Mouse (Mus musculus) cerebellum, adult 8-10 months (tissue): ENCODE measurements around the gene Wdcp.
"Not testable (repeated sequence)": the region's sequence is repeated elsewhere in the genome, so short reads cannot be mapped to it uniquely, and the experiment has no call there.

Source experiments
- DNase-seq: peaks from one replicate; pipeline ENCODE4 v3.0.0; 2022

Wdcp gene

DNA sequence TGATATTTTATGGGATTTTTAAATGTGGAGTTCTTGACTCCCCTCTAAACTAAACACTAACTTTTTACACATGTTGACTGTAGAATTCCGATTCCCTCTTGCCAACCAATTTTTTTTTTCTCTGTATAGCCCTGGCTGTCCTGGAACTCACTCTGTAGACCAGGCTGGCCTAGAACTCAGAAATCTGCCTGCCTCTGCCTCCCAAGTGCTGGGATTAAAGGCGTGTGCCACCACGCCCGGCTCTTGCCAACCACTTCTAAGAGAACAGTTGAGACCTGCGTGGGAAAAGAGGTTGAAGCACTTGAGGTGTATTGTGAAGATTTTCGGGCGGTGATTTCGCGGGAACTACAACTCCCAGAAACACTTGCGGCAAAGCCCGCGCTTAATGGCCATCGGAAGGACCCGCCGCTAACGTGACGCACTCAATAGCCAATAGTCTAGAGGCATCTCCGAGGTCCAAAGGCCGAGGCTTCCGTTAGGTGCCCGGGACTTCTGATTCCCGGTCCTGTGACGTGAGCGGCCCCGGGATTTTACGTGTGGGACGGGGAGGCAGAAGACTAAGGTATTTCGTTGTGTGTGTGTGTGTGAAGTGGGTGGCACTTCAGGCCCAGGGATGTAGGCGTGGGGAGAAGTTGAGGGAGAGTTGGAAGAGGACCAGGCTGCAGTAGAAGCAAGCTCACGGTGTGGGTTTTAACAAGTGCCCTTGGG, at the start of gene Wdcp:
Gene Wdcp, plus strand, starts transcription at position 414 of the 708 bp plus-strand sequence.
- DNase-seq, result peak; percentile 88

DNA sequence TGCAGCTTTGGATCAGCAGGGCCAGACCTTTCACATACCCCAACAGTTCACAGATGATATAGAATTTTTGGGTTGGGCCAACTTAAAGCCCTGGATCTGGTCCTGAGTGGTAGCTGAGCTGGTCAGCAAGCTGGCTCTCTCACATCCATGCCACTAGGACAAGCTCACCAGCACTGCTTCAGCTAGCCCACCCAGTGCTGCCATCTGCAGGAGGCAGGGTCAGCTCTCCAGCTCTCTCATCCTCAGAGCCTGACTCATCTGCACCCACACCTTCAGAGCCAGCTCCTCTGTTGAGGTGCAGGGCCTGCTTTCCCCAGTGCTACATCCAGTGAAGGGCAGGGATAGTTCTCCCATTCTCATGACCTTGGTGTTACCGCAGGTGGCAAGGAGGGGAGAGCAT, 49.4 kb upstream of the Wdcp start:
- DNase-seq, result no peak

DNA sequence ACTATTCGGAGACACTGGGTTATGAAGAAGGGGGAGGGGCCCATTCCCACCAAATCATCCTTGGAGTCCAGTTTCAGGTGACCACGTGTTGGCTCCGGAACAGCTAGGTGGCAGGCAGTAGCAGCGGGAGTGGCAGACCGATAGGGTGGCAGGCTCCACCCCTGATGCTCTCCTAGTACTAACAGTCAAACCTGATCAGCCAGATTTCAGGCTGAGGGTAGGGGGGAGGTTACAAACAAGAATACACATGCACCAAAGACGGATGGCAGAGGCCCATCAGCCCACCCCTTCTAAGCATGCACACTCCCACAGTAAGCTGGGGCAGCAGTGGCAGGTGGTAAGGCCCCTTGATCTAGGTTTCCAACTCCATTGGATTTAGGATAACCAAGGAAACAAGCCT, 45.6 kb upstream of the Wdcp start:
- not testable (repeated sequence) for DNase-seq

DNA sequence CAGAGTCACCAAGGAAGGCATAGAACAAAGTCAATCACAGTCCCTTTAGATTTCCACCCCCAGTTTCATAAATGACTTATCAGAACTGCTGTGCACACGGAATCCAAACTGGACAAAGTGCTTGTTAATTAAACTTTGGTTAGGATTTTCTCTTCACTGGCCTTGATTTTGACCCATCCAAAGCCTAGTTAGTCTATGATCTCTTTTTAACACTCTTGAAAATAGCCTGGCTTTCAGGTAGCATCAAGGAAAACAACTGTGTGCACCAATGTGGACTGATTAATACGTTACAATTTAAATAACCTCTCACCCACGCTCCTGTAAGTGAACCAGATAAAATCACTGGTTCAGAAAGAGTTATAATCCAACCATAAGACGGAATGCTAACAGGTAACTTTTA, 32.1 kb upstream of the Wdcp start:
- no peak for DNase-seq

DNA sequence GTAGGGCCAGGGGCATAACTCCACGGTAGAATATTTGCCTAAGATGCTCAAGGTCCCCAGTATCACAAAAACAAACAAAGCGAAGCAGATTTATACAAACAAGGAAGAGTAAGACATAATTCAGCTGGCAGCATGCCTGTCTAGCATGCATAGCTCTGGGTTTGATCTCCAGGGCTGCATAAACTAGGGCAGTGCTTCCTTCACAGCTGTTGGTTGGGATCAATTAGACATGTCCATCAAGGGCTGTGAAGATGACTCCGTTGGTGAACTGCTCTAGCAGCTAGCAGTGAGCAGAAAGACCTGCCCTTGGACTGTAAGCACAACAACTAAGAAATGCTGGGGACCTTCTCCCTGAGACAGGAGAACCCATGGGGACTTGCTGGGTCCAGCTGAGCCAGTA, 31.4 kb upstream of the Wdcp start:
- no peak for DNase-seq

- no peak for DNase-seq
Measured at GRCm38 (mm10) chr12:4813636-4814035, 29.5 kb upstream of the Wdcp start.

- DNase-seq, result no peak
Measured at GRCm38 (mm10) chr12:4816680-4817360, 26.3 kb upstream of the Wdcp start.

DNA sequence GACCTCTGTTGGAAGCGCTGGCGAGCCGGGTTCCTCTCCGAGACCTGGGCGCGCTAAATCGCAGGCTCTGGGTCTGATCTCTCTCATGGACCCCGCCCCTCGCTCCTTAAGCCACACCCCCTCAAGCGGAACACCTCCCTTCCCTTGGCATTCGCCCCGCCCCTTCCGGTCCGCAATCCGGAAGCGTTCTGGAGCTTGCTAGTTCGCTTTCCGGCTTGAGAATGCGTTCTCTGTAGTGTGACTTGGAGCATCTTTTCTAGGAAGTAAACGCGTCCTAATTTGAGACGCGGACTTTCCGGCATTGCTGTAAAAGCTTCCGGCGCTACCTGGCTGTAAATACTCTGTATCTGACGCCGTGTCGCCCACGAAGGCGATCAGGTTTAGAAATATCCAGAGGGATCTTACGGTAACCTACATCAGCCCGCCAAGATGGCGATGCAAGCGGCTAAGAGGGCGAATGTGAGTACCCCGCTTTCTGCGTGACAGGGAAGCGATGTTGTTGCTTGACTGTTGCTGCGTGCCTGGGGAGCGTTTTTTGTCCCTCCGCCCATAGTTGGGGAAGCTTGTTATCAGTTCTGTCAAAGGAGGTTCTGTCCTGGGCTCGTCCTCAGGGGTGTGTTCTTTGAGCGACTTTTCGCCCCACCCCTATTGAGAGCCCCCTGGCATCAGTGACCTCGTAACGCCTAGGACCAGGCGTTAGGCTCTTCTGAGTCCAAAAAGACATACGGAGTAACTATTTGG, 25.6 kb upstream of the Wdcp start, which contains the start of gene Sf3b6:
Gene Sf3b6, plus strand, starts transcription at position 184 of the 741 bp plus-strand sequence.
- peak; percentile 99 for DNase-seq

DNA sequence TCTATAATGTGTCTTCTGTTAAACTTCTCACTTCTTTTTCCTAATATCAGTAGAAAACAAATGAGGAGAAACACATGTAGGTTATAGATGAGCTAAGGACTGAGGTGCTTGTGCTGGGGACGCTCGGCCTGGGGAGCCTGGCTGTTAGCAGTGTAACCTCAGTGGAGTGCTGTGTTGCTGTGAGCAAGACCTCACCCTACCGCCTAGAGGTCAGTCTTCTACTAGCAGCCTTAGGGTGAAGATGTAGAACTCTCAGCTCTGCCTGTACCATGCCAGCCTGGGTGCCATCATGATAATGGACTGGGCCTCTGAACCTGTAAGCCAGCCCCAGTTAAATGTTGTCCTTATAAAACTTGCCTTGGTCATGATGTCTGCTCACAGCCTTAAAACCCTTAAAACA, 15.8 kb upstream of the Wdcp start:
- no peak for DNase-seq

- no peak for DNase-seq
Measured at GRCm38 (mm10) chr12:4836959-4837358, 6.1 kb upstream of the Wdcp start.

GRCm38 (mm10) chr12:4840010-4840409, 3.1 kb upstream of the Wdcp start:
- DNase-seq, result no peak

DNA sequence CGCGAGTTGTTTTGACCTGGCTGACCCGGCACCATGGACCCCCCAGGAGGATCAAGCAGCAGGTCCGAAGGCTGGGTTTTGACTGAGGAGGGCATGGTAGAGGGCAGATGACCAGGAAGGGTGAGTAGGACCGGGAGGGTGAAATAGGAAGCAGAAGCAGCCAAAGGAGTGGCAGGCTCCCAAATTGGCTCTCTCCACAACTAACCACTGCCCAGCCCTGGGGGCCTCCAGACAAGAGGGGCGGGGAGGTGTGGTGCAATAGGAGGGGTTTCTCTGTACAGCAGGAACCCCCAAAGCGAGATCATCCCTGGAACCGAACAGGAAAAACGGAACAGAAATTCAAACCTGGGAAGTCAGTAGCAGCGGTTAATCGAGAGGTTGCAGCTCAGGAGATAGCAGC, 2.4 kb upstream of the Wdcp start:
- DNase-seq, result peak; percentile 34

DNA sequence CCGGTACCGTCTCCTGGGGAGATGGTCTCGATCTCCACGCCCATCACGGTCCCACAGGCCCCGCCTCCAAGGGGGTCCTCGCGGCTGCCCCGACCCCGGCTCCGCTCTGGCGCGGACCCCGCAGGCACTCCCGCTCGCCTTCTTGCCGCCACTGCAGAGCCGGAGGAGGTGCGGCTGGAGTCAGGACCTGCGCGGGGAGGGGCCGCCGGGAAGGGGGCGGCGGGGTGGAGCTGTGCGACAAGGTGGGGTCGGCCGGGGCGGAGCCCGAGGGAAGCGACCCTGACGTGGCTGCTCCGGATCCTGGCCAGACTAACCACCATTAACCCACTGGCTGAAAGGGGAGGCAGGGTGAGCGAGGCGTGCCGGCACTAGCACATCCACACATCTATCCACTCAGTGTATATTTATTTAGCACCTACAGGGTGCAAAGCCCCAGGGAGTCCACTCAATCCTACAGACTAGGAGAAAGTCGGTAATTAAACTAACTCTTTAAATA, 1.7 kb upstream of the Wdcp start, which contains the start of gene Fkbp1b:
Gene Fkbp1b, minus strand, starts transcription at position 200 of the 496 bp plus-strand sequence.
- DNase-seq, result peak; percentile 61

DNA sequence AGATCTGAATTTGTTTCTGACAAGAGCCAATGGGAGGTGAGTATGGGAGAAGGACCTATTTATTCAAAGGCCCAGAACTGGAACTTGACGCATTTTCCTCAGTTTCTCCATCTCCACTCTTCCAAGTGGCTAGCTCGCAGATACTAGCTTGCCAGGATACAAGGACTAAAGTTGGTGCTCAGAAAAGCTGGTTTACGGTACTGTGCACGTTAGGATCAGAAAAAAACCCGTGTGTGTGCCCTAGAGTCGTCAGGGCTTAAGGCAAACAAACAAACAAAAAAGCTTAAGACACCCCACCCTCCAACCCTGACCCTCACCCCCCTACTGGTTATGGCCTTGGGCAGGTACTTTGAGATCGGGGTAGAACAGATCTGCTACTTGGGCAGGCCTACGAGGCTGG, 647 bp upstream of the Wdcp start:
- peak; percentile 15 for DNase-seq

GRCm38 (mm10) chr12:4843741-4844140, 638 bp downstream of the Wdcp start:
- DNase-seq, result peak; percentile 31

- DNase-seq, result no peak
Measured at GRCm38 (mm10) chr12:4856160-4856559, 13.1 kb downstream of the Wdcp start.

- DNase-seq, result no peak
Measured at GRCm38 (mm10) chr12:4856834-4857233, 13.7 kb downstream of the Wdcp start.

- no peak for DNase-seq
Measured at GRCm38 (mm10) chr12:4859241-4859914, 16.3 kb downstream of the Wdcp start.

DNA sequence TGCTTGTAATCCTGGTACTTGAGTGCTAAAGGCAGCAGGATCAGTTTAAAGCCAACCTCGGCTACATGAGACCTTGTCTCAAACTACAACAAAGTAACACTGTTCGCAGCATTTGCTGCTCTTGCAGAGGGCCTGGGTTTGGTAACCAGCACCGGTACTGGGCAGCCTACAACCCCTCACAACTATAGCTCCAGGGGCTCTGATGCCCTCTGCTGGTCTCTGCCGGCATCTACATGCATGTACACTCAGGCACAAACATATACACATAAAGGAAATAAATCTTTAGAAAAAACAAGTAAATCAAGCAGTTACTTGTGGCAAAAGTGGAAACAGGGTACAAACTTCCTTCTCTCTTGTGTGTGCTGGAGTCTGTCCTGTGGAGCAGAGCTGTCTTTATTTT, 19.6 kb downstream of the Wdcp start:
- DNase-seq, result no peak

- peak; percentile 15 for DNase-seq
Measured at GRCm38 (mm10) chr12:4863654-4864337, 20.7 kb downstream of the Wdcp start.

- DNase-seq, result no peak
Measured at GRCm38 (mm10) chr12:4864338-4864690, 21.2 kb downstream of the Wdcp start.

DNA sequence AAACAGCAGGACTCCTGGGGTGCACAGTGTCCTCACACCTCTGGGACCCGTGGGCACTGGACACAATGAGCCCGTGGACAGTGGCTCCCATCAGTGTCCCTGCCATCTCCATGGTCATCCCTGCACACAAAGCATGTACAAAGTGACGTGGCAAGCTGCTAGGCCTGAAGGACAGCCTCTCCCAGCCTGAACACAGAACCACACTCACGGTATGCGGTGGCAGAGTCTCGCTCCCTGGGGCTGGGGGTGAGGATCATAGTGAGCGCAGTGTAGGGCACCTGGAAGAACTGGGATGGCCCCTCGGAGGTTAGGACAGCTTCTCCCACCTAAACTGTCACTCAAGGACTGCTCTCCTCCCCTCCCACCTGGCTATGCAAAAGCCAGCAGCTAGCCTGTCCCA, 25.8 kb downstream of the Wdcp start:
- no peak for DNase-seq
